Mouse (Mus musculus) left cerebral cortex, adult 2 months (tissue): ENCODE measurements around the gene Gm21149. TPM values are rescaled to one million over a fixed set of nuclear protein-coding genes. Genes with fewer than 3 reads are reported as not detected.
"Not testable (repeated sequence)": the region's sequence is repeated elsewhere in the genome, so short reads cannot be mapped to it uniquely, and the experiment has no call there.

ENCODE experiments used
- DNase-seq, 2 experiments: peaks; one replicate each; pipeline ENCODE4 v3.0.0; 2021 to 2022; ENCODE audit warnings: low spot score in 2 of 2, mixed read lengths in 1 of 2; ENCODE audit errors: extremely low spot score in 1 of 2
- H3K27ac ChIP-seq: fragments of 200-600 bp; 2 replicates; pipeline ENCODE4 v1.8.1; 2022
- H3K4me3 ChIP-seq: fragments of 200-600 bp; 2 replicates; pipeline ENCODE4 v1.8.1; 2022
- CTCF ChIP-seq: fragments of 200-600 bp; IDR thresholded peaks from 2 replicates; pipeline ENCODE4 v1.8.1; 2022; ENCODE audit warnings: antibody characterized with exemption, mild to moderate bottlenecking, moderate library complexity
- intact Hi-C: fragments of 180-260 bp; cut with DNase I; formaldehyde crosslinking; loops from one replicate; pipeline ENCODE4 v1.15.1; 2025
- long read RNA-seq, 2 experiments: library from polyadenylated mRNA; stranded (forward); transcript quantifications; one replicate each; pipeline ENCODE4 v2.0.0; 2021; ENCODE audit warnings: borderline mapping rate in 2 of 2
- total RNA-seq, 2 experiments: library from RNA; stranded (reverse); gene quantifications; 2 replicates each; pipeline ENCODE4 v1.2.3; 2021

The Gm21149 gene
- not detected for total RNA-seq
- long read RNA-seq, experiment 1 = 0 reads
- long read RNA-seq, experiment 2 = 0 reads

GRCm38 (mm10) chr5:15476423-15476822, at the start of gene Gm21149:
Gm21149 (minus strand) TSS chr5:15476523.
- intact Hi-C loops, DNase-seq, H3K4me3 ChIP-seq, H3K27ac ChIP-seq: not testable (repeated sequence)

GRCm38 (mm10) chr5:15522470-15522869, 46.1 kb upstream of the Gm21149 start:
- H3K4me3 ChIP-seq, intact Hi-C loops, H3K27ac ChIP-seq: not testable (repeated sequence)
- peak; percentile 9 for TF ChIP-seq CTCF
- DNase-seq = peak in 1 of 2 experiments; percentile 36

GRCm38 (mm10) chr5:15522028-15522427, 45.7 kb upstream of the Gm21149 start:
- H3K27ac ChIP-seq, intact Hi-C loops, H3K4me3 ChIP-seq, DNase-seq: not testable (repeated sequence)

GRCm38 (mm10) chr5:15520418-15520817, 44.1 kb upstream of the Gm21149 start:
- peak; percentile 49 for TF ChIP-seq CTCF
- H3K4me3 ChIP-seq, intact Hi-C loops, H3K27ac ChIP-seq: not testable (repeated sequence)
- DNase-seq = peak in 1 of 2 experiments; percentile 12

GRCm38 (mm10) chr5:15517150-15517549, 40.8 kb upstream of the Gm21149 start:
- intact Hi-C loops, DNase-seq: not testable (repeated sequence)

GRCm38 (mm10) chr5:15512236-15512635, 35.9 kb upstream of the Gm21149 start:
- intact Hi-C loops, DNase-seq, H3K27ac ChIP-seq, H3K4me3 ChIP-seq: not testable (repeated sequence)

More at GRCm38 (mm10) chr5:15517150-15517549, 40.8 kb upstream of the Gm21149 start:
- H3K4me3 ChIP-seq, H3K27ac ChIP-seq: not testable (repeated sequence)

- H3K4me3 ChIP-seq, H3K27ac ChIP-seq, intact Hi-C loops: not testable (repeated sequence)
These were observed 33.6 kb upstream of the Gm21149 start for GRCm38 (mm10) chr5:15509911-15510310.

GRCm38 (mm10) chr5:15508460-15509451, 32.4 kb upstream of the Gm21149 start:
- peak; percentile 27 for TF ChIP-seq CTCF
- DNase-seq, H3K27ac ChIP-seq, H3K4me3 ChIP-seq, intact Hi-C loops: not testable (repeated sequence)

More at GRCm38 (mm10) chr5:15509911-15510310, 33.6 kb upstream of the Gm21149 start:
- not testable (repeated sequence) for DNase-seq

- intact Hi-C loops, DNase-seq, H3K27ac ChIP-seq, H3K4me3 ChIP-seq: not testable (repeated sequence)
These were observed 31.6 kb upstream of the Gm21149 start for GRCm38 (mm10) chr5:15507757-15508459.

- no peak overlapping the region for H3K27ac ChIP-seq
- H3K4me3 ChIP-seq = no peak overlapping the region
- DNase-seq = no peak
- no peak for TF ChIP-seq CTCF
- intact Hi-C loops = no loop called here
These were observed 30.9 kb upstream of the Gm21149 start for GRCm38 (mm10) chr5:15507309-15507619.

GRCm38 (mm10) chr5:15506575-15507308, 30.4 kb upstream of the Gm21149 start:
- DNase-seq = peak in 1 of 2 experiments; percentile 31
- H3K4me3 ChIP-seq = no peak overlapping the region
- TF ChIP-seq CTCF = peak; percentile 58
- H3K27ac ChIP-seq = no peak overlapping the region
- intact Hi-C loops = no loop called here
